Mouse (Mus musculus) frontal cortex, postnatal 14 days (tissue): Measurements from ENCODE around the gene Sf1.
A peak's percentile ranks its signal among the peaks of the same experiment; 100 is the strongest.

Experiments used
- DNase-seq, 2 experiments: peaks; one replicate each; pipeline ENCODE4 v3.0.0; 2022; ENCODE audit warnings: low spot score in 2 of 2

Gene Sf1

DNA sequence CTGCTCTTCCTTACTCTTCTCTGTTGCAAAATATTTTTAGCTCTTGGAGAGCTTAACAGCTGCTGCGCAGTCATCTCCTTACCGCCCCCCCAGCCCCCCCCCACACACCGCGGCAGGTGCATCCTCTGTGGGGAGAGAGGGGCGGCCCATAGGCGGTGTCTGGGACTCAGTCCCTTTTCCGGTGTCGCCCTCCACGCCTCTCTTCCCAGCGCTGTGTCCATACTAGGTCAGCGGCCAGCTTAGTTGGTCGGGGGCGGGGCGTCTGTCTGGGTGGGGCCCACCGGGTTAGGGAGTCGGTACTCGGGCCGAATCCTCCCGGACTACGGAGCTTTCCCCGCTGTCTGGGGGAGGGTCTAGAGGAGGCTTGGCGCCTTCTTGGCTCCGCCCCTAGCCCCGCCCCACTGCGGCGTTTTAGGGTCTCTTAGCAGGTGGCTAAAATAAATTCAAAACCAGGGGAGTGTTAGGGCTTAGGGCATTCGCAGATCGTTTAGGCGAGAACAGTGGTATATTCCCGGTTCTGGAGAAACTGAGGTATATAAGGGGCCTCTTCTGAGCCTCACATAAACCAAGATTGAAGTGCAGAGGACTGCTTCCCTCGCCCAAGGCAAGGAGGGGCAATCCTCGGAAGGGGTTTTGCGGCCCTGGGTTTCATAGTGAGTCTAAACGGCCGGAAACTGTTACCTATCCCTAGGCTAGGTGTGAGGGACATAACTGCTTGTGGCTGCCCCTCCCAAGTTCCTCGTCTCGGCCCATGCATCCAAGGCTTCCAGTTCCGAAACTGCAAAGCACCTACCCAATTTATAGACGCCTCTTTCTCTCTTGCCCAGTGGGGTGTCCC lies 35.2 kb downstream of the Sf1 start:
- DNase-seq = no peak

DNA sequence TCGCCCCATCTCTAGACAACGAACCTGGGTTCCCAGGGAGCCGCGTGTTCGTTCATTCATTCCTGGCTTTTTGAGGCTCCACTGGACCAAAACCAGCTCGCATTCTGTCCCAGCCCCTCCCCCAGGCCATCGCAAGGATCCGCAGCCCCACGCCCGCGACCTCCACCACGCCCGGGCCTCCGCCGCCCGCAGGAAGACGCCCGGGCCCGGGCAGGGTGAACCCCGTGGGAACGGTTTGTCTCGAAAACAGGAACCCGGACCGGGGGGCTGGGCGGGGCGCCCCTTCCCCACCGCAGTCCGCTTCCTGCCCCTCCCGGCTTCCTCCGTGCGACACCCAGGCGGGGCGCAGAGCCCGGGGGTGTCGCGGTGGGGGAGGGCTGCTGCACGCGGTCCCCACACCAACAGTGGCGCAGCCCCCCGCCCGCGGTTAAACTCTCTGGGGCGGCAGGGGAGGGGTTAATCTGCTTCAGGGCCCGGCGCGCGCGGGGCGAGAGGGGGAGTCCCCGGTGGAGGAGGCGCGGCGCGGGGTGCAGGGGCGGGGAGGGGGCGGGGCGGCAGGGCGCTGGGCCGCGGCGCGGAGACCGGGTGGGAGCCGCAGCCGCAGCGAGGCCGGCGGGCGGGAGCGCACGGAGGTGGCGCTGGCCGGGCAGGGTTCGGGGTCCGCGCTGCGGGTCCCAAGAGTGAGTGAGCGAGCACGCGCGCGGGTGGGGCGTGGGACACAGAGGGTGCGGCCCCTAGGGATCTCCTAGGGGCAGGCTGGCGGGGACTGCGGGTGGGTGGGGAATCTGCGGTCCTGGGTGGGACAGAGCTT lies 36.0 kb downstream of the Sf1 start, which contains the start of gene Rasgrp2:
Gene Rasgrp2, plus strand, starts transcription at position 56 of the 811 bp plus-strand sequence.
- no peak for DNase-seq

DNA sequence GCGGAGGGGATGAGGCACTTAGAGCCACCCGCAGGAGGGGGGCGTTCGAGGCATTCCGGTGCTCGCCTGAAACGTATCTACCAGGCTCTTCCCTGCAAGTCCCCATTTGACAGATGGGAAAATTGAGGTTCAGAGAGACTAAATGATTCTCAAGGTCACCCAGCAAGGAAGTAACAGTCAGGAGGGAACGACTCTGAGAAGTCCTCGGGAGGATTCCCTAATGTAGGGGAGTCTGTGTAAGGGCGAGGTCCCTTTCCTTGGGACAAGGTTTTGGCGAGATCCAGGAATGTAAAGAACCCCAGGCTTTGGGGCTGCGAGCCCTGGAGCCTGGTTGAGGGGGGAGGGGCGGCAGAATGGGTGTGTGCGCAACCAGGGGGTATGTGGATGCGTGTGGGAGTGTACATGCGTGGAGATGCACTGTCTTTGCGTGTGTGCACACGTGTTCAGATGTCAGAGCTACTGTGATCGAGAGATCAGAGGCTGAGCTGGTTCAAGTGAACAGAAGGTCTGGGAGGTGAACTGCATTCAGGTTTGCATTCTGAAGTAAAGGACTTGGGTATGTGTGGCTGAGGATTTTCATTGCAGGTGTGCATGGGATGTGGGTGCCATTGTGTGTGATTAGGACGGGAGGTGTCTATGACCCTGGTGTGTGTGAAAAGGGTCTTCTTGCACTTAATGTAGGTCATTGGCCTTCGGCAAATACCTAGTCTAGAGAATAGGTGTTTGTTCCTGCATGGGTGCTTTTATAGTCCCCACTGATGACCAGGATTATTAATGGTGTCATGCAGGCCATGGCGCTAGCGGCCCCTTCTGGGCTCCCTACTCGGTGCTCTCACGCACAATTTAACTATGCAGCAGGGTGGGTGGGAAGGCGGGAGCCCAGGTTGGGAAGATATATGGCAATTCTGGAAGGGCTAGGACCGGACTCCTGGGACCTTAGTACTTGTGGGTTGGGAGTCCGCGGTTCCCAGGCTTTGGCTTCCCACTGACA lies 36.9 kb downstream of the Sf1 start:
- no peak for DNase-seq

DNA sequence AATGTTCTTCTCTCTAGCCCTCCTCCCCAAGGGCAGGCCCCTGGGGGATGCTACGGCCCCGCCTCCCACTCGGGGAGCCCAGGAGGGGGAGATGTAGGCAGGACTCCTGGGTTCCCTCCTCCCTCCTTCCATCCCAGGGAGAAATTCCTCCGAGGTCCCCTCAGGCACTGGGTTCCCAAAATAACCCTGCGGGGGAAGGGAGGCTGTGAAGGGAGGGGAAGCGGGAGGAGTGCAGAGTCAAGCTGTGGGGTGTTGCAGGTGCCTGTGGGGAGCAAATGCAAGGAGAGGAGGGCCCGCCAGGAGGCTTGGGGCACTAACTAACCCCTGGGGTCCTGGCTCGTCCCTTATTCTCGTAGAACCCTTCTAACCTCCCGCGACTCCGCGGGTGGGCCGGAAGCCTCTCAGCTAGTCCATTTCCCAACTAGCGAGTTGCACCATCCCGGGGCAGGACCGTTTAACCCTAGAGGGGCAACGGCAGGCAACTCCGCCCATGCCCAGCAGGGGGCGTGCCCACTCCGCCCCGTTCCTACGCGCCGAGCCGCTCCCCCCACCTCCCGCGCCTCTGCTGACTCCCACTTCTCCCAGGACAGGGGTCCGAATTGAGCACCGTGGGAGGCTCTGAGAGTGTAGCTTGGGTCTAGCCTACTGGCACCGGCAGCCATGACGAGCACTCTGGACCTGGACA lies 37.8 kb downstream of the Sf1 start:
- DNase-seq = peak; percentile 62 to 64

DNA sequence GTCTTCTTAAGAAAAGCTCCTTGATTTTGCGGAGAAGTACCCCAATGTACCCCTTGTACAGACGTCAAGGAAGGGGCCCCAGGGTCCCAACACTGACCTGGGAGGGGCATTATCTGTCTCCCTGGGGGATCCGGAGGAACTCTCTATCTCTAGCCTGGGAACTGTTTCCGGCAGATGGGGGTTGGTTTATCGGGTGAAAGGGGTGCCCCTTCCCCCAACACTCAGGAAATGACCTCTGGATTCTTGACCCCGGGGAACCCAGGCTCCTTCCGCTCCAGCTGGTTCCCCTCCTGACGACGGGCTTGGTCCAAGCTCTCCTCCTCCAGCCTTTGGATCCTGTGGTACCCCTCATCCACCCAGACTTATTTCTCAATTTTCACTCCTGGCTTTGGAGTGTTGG lies 38.5 kb downstream of the Sf1 start:
- no peak for DNase-seq

DNA sequence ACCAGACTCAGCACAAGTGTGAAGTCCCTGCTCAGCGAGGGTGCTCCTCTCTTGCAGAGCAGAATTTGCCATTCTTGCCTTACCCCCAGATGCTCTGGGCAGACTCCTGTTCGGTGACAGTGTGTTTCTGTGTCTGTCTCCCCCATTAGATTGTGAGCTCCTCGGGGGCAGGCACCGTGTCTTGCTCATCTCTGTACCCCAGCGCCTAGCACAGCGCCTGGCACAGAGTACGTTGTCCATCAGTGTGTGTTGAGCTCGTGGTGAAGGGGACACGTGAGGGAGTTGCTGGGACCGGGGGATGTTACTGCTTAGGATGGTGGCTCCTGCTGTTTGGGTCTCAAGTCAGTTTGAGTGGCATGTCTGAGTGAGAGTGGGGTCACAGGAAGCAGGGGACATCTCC lies 40.4 kb downstream of the Sf1 start:
- no peak for DNase-seq

DNA sequence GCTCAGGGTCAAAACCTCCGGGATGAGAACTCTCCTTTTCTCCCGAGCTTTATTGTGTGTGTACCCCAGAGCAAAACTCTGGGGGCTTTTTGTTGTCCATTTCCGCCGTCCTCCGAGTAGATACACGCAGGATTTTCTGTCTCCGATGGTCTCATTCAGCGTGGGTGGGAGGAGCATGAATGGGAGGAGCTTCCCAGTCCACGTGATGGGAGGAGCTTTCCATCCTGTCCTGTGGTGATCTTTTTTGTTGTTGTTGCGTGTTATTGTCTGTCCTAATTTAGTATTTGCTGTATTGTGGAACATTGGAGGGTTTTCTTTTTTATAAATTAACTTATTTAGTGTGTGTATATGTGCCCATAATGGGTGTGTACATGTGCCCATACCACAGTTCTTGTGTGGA lies 41.9 kb downstream of the Sf1 start:
- DNase-seq = no peak

DNA sequence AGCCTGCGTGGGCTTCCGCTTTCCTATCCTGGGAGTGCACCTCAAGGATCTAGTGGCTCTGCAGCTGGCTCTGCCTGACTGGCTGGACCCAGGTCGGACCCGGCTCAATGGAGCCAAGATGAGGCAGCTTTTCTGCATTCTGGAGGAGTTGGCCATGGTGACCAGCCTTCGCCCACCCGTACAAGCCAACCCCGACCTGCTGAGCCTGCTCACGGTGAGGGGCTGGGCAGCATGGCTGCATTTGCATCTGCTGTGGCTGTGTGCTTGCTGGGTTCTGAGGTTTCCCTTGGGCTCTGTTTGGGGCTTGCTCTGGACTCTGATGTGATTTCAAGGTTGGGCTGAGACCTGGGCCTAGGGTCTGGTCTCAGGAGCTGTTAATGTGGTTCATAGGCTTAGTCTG lies 43.6 kb downstream of the Sf1 start:
- no peak for DNase-seq

DNA sequence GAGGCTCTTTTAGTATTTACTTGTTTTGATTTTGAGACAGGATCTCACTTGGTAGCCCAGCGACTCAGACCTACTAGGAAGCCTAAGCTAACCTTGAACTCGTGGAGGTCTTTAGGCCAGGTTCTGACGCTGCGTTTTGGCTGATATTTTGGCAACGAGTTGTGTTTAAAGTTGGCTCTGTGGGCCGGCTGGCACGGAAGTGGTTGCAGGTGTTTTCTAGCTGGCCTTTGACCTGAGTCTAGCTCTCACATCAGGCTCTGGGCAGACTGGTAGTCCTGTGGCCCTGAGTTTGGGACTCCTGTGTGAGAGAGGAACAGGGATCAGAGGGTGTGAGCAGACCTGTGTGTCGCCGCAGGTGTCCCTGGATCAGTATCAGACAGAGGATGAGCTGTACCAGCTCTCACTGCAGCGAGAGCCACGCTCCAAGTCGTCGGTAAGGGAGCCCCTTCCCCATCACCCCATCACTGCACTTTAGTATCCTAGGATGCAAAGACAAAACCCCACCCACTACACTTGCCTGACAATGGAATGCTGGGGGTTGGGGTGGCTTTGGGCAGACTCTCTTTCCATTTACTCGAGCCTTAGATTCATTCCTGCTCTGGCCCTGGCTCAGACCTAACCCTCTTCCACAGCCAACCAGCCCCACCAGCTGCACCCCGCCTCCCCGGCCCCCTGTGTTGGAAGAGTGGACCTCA lies 44.5 kb downstream of the Sf1 start:
- no peak for DNase-seq

DNA sequence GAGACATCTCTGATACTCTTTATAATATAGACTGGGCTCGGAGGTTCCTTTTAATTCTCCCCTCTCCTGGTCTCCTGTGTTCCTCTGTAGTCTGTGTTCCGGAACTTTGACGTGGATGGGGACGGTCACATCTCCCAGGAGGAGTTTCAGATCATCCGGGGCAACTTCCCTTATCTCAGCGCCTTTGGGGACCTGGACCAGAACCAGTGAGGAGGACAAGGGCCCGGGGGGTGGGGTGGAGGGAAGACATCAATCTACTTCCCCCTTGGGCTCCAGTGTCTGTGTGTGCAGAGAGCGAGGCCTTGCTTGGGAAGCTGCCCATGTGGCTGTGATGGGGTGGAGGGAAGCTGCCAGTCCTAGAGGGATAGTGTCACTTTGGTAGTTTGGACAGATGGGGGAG lies 45.3 kb downstream of the Sf1 start:
- no peak for DNase-seq

DNA sequence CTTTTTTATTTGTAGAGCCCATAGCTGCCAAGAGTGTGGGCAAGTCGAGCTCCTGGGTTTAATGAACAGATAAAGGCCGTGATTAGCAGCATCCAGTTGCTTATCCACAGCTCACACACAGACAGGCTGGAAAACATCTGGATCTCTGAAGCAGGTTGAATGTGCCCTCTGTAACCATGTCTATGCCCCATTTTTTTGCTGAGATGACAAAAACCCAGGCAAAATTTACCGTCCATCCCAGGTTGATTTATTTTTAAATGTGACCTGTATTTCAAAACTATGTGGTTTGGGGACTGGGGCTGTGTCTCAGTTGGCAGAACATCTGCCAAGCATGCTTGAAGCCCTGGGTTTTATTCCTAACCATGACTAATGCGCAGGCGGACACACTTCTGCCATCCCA lies 45.7 kb downstream of the Sf1 start:
- no peak for DNase-seq

DNA sequence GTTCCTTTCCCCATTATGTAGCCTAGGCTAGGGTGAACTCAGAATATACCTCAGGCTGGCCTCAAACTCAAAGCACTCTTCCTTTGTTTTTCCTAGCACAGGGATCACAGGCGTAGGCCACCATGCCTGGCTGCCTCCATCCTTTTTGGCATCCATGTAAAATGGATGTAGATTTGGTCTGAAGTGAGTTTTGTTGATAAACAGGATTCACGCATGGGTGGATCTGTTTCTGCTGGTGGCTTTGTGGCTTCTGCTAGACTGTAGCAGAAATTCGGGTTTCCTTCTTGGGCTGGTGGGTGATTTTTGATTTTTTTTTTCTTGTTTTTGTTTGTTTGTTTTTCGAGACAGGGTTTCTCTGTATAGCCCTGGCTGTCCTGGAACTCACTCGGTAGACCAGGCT lies 46.4 kb downstream of the Sf1 start:
- DNase-seq = no peak

DNA sequence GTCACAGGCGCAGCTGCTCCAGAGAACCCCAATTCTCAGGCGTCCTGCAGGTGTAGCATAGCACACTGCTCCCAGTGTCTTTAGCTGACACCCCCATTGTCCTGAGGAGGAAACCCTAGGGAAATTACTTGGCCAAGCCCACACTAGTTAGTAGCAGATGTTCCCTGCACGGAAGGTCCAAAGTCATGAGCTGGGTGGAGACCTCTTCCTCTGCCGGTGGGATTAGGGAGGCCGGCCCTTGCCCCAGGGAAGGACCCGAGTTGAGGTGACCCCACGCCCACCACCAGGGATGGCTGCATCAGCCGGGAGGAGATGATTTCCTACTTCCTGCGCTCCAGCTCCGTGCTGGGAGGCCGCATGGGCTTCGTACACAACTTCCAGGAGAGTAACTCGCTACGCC lies 49.3 kb downstream of the Sf1 start:
- no peak for DNase-seq

DNA sequence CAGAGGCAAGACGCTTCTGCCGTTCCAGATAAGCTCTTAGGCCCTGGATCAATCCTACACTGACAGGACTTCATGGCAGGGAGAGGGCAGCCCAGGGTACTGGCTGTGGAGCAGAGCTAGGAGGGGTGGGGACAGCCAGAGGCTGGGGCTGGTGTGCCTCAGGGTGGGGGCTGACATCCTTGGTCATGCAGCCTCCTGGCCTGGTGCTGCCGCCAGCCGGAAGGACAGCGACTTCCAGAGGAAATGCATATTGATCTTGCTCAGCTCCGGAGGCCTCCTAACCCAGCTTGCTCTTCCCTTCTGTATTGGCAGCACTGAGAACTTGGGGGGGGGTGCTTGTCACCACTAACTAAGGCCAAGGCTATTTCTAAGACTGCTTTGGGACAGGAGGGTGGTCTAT lies 52.0 kb downstream of the Sf1 start:
- no peak for DNase-seq

DNA sequence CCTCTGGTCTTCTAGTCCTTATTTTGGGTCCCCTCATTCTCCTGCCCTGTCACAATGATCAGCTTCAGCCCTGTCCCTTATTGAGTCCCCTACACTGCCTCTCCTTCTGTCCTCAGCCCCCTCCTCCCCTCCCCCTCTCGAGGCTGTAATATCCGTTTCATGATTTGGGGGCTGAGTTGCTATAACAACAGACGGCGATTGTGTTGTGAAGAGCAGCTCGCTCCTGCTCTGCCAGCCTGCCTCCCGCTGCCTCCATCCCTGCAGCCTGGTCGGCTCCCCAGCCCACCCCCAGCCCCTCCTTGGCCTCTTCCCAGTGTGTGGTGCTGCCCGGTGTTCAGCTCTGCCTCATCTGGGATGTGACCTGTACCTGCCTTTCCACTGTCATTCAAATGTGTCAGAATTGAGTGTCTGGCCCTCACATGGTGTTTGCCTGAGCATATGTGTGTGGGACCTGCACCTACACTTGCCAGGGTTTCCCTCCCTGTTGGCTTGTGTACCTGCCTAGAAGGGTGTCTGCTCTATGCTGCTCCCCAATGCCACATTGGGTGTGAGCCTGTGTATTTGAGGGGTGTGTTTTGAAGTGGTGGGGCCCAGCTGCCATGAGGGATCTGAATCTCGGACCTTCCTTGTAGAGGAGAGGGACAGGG lies 52.8 kb downstream of the Sf1 start:
- no peak for DNase-seq

DNA sequence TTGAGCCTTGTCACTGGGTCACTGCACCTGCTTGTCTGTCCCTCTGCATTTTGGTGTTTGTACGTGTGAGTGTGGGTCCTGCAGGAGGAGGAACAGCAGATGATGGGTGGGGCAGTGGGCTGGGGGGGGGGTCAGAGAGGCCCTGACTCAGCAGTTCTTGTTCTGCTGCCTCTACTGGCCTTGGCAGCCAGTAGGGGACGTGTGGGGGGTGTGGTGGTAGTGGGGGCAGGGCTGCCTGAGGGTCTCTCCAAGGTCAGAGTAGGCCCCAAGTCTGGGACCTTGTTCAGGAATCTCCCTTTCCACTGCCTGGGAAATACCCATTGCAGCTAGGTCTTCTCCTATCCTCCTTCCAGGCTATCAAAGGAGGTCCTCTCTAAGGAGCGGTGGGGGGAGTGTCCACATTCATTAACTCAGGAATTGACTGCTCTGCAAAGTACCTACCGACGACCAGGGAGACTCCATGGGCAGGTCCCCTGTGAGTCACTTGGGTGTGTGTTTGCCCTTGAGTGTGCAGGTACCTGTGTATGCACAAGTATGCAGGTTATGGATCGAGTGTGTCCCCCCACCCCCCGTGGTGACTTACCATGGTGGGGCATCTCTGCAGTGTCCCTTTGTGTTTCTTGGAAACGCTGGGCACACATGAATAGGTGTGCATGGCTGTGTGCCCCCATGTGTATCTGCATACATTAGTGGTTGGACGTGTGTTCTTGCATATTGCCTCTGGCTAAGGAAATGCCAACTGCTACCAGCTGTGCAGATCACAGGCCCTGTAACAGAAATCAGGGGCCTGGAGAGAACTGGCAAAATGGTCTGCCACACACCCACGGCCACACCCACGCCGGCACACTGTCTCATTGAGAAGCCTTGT lies 53.6 kb downstream of the Sf1 start:
- no peak for DNase-seq

DNA sequence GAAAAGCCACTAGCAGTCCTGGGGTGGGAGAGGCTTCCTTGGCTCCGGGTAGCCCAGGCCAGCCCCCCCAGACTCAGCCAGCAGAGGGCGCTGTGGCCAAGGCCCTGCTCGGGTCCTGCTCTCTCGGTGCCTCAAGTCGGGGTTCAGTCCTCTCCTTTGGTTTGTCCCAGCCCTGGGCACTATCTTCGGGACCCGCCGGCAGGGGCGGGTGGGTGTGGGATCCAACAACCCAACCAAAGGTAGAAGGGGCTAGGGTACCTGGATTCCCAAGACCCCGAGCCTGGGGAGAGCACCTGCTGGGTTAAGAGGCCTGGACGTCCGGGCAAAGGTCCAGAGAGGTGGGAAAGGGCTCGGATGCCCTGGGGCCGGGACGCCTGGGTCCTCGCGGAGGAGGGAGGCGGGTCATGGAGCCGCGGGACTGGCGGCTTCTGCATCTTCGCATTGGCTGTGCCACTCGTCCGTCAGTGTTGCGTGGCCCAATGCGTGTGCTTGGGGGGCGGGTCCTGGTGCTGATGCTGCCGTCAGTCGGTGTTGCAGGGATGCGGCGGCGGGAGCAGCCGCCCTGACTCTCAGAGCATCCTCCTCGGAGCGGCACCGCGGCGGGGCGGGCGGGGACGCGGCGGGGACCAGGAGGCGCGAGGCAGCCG lies 54.9 kb downstream of the Sf1 start, which contains the start of gene Nrxn2:
Gene Nrxn2, plus strand, starts transcription at position 499 of the 647 bp plus-strand sequence.
- DNase-seq = peak; percentile 87 to 93

DNA sequence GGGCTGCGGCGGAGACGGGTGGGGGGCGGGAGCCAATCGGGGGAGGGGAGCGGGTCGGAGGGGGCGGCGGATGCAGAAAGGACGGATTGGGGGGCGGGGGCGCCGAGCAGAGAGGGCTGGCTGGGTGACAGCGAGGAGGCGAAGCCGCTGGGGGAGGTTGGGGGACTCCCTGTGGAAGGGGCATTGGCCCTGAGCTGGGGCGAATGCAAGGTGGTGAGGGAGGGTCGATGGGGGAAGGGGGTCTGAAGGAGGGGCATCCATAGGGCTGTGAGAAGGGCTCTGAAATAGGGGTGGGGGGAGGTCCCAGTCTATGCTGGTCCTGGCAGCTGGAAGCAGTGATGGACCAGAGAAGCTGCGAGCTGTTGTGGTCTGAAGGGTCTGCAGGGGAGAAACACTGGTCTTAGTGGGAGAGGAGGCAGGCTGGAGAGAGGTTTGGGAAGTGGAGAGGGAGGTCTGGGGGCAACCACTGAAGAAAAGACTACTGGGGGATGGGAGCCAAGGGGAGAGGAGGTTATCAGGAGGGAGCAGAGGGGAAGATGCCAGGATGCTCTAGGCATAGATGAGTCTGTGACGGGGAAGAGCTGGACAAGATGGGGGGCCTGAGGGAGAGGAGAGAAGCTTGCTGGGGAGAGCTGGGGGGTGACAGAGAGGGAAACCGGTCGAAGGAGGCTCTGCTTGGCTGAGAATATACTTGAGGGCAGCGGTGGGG lies 55.6 kb downstream of the Sf1 start:
- no peak for DNase-seq
